Mouse (Mus musculus) limb, embryonic 14.5 days (tissue): Measurements from ENCODE around the gene Naa25. TPM values are rescaled to one million over a fixed set of nuclear protein-coding genes. Genes with fewer than 3 reads are reported as not detected.

Experiments
- ATAC-seq: fragments of 200-750 bp; cut with Nextera tagmentation; 2 replicates; pipeline ENCODE4 v1.8.0; 2017; ENCODE audit warnings: low read depth, moderate number of reproducible peaks, moderate TSS enrichment; ENCODE audit not compliant: low FRiP score
- DNase-seq: peaks from one replicate; pipeline ENCODE4 v3.0.0-alpha.2; 2015; ENCODE audit warnings: low spot score
- H3K27ac ChIP-seq: fragments of 300-500 bp; sonication (generic); replicated peaks from 2 replicates; pipeline ENCODE4 v1.5.1; 2014; ENCODE audit warnings: low read depth, mild to moderate bottlenecking, low read length, moderate library complexity, mixed read lengths
- H3K27me3 ChIP-seq: fragments of 300-500 bp; sonication (generic); 2 replicates; pipeline ENCODE4 v1.6.1; 2014; ENCODE audit warnings: low read length, mixed read lengths; ENCODE audit not compliant: control insufficient read depth, insufficient read depth
- H3K36me3 ChIP-seq: fragments of 300-500 bp; sonication (generic); 2 replicates; pipeline ENCODE4 v1.6.1; 2014; ENCODE audit warnings: mild to moderate bottlenecking, low read length, moderate library complexity, mixed read lengths; ENCODE audit not compliant: control insufficient read depth, insufficient read depth
- H3K4me1 ChIP-seq: fragments of 300-500 bp; sonication (generic); 2 replicates; pipeline ENCODE4 v1.6.1; 2014; ENCODE audit warnings: antibody characterized with exemption, low read length, mixed read lengths; ENCODE audit not compliant: control insufficient read depth, insufficient read depth
- H3K4me2 ChIP-seq: fragments of 300-500 bp; sonication (generic); replicated peaks from 2 replicates; pipeline ENCODE4 v1.6.1; 2014; ENCODE audit warnings: low read depth, mild to moderate bottlenecking, low read length, moderate library complexity; ENCODE audit not compliant: severe bottlenecking
- H3K4me3 ChIP-seq: fragments of 300-500 bp; sonication (generic); replicated peaks from 2 replicates; pipeline ENCODE4 v1.5.1; 2014; ENCODE audit warnings: low read length
- H3K9ac ChIP-seq: fragments of 300-500 bp; sonication (generic); 2 replicates; pipeline ENCODE4 v1.6.1; 2014; ENCODE audit warnings: mild to moderate bottlenecking, low read depth, low read length, moderate library complexity; ENCODE audit not compliant: severe bottlenecking
- H3K9me3 ChIP-seq: fragments of 300-500 bp; sonication (generic); 2 replicates; pipeline ENCODE4 v1.6.1; 2016; ENCODE audit warnings: low read length; ENCODE audit not compliant: control insufficient read depth
- POLR2A ChIP-seq: fragments of 200-500 bp; IDR thresholded peaks from 2 replicates; pipeline ENCODE4 v1.8.0; 2012; ENCODE audit warnings: inconsistent platforms, mild to moderate bottlenecking, moderate library complexity, borderline replicate concordance; ENCODE audit not compliant: insufficient read depth, insufficient read length; ENCODE audit errors: extremely low read depth
- WGBS: fragments of 180-500 bp; shearing (Covaris S2); extraction: QIAGEN DNeasy Blood & Tissue Kit; methylation state at CpG from one replicate; pipeline ENCODE4 v1.1.7; 2014; 5-methylcytosine and 5-hydroxymethylcytosine counted together
- polyA plus RNA-seq, 2 experiments: library from polyadenylated mRNA; depleted of rRNA in 1 of 2; stranded (reverse) in 1 of 2; unstranded in 1 of 2; fragments of >200 nt; fragmentation: Nextera tagmentation in 1 of 2; extraction: Ambion mirVana in 1 of 2; gene quantifications; 2 replicates each; pipeline versions ENCODE4 v1.2.1 to v1.2.3; 2012 to 2014

Gene Naa25
- polyA plus RNA-seq, 2 experiments: 20.9 to 41.2 TPM

- Histone ChIP-seq H3K27me3 (no peaks in the 10 kb centered on the region), H3K4me3 (no peak overlapping the region), H3K4me2 (no peak overlapping the region), H3K4me1 (no peaks in the 10 kb centered on the region), H3K27ac (no peak overlapping the region), H3K9ac (no peak overlapping the region), H3K36me3 (no peaks in the 10 kb centered on the region), H3K9me3 (no peaks in the 10 kb centered on the region)
- no peak for DNase-seq
- 43% methylated on average over 1 of the region's 1 CpGs for WGBS
- no peak for TF ChIP-seq POLR2A
- no peak for ATAC-seq
These were observed 64.4 kb downstream of the Naa25 start for GRCm38 (mm10) chr5:121462171-121462502.

- DNase-seq (no peak), ATAC-seq (no peak)
- TF ChIP-seq POLR2A: no peak
- no peak overlapping the region for H3K4me2 ChIP-seq
- H3K27ac ChIP-seq: no peak overlapping the region
- no peaks in the 10 kb centered on the region for H3K4me1 ChIP-seq
- H3K9ac ChIP-seq: peak overlapping the region; percentile 12; the same call in 1 of the 2 replicates
- H3K9me3 ChIP-seq: no peaks in the 10 kb centered on the region
- H3K4me3 ChIP-seq: no peak overlapping the region
- no peaks in the 10 kb centered on the region for H3K36me3 ChIP-seq
- WGBS: 46% methylated on average over 5 of the region's 5 CpGs
- no peaks in the 10 kb centered on the region for H3K27me3 ChIP-seq
These were observed 65.2 kb downstream of the Naa25 start for GRCm38 (mm10) chr5:121462967-121463366.

GRCm38 (mm10) chr5:121463601-121464250 is 66.0 kb downstream of the Naa25 start:
- WGBS: 59% methylated on average over 5 of the region's 5 CpGs
- no peak overlapping the region for H3K27ac ChIP-seq
- DNase-seq (no peak), ATAC-seq (no peak)
- H3K9ac ChIP-seq: peak overlapping the region; percentile 12; the same call in 1 of the 2 replicates
- no peak overlapping the region for H3K4me3 ChIP-seq
- H3K9me3 ChIP-seq: no peaks in the 10 kb centered on the region
- no peak for TF ChIP-seq POLR2A
- no peaks in the 10 kb centered on the region for H3K36me3 ChIP-seq
- no peaks in the 10 kb centered on the region for H3K4me1 ChIP-seq
- no peak overlapping the region for H3K4me2 ChIP-seq
- no peaks in the 10 kb centered on the region for H3K27me3 ChIP-seq

GRCm38 (mm10) chr5:121469566-121469965 is 71.8 kb downstream of the Naa25 start:
- no peaks in the 10 kb centered on the region for H3K27me3 ChIP-seq
- H3K4me1 ChIP-seq: no peaks in the 10 kb centered on the region
- WGBS: 23% methylated on average over 3 of the region's 3 CpGs
- no peak overlapping the region for H3K4me3 ChIP-seq
- ATAC-seq (no peak), DNase-seq (no peak)
- H3K9me3 ChIP-seq: no peaks in the 10 kb centered on the region
- H3K36me3 ChIP-seq: no peaks in the 10 kb centered on the region
- H3K4me2 ChIP-seq: no peak overlapping the region
- no peak overlapping the region for H3K9ac ChIP-seq
- no peak for TF ChIP-seq POLR2A
- no peak overlapping the region for H3K27ac ChIP-seq

GRCm38 (mm10) chr5:121472411-121472810 is 74.7 kb downstream of the Naa25 start:
- Histone ChIP-seq H3K27ac (no peak overlapping the region), H3K27me3 (no peaks in the 10 kb centered on the region), H3K9ac (no peak overlapping the region), H3K4me3 (no peak overlapping the region), H3K4me2 (no peak overlapping the region), H3K4me1 (no peaks in the 10 kb centered on the region), H3K36me3 (no peaks in the 10 kb centered on the region), H3K9me3 (no peaks in the 10 kb centered on the region)
- ATAC-seq (no peak), DNase-seq (no peak)
- WGBS: 90% methylated on average over 2 of the region's 2 CpGs
- no peak for TF ChIP-seq POLR2A
